Mouse (Mus musculus) kidney, adult 2 months (tissue): ENCODE results near the gene Rpl12. TPM values are rescaled to one million over a fixed set of nuclear protein-coding genes. Genes with fewer than 3 reads are reported as not detected.
"Not testable (repeated sequence)": the region's sequence is repeated elsewhere in the genome, so short reads cannot be mapped to it uniquely, and the experiment has no call there.

Experiments used
- DNase-seq: peaks from one replicate; pipeline ENCODE4 v3.0.0; 2021
- H3K27ac ChIP-seq: fragments of 200-500 bp; 2 replicates; pipeline ENCODE4 v1.5.1; 2012; ENCODE audit warnings: low read depth, low read length, control low read depth, inconsistent platforms; ENCODE audit not compliant: insufficient read depth
- H3K27me3 ChIP-seq: fragments of 200-500 bp; replicated peaks from 2 replicates; pipeline ENCODE4 v1.6.1; 2012; ENCODE audit warnings: mild to moderate bottlenecking, moderate library complexity, low read length, inconsistent platforms; ENCODE audit not compliant: control insufficient read depth, insufficient read depth
- H3K36me3 ChIP-seq: fragments of 200-500 bp; 2 replicates; pipeline ENCODE4 v1.6.1; 2012; ENCODE audit warnings: mild to moderate bottlenecking, moderate library complexity, low read length, inconsistent platforms; ENCODE audit not compliant: control insufficient read depth, insufficient read depth
- H3K4me1 ChIP-seq: fragments of 200-500 bp; 2 replicates; pipeline ENCODE4 v1.6.1; 2011; ENCODE audit warnings: low read length; ENCODE audit not compliant: control insufficient read depth, insufficient read depth
- H3K4me3 ChIP-seq: fragments of 200-500 bp; 2 replicates; pipeline ENCODE4 v1.5.1; 2011; ENCODE audit warnings: mild to moderate bottlenecking, low read depth, low read length, control low read depth; ENCODE audit not compliant: insufficient read depth
- CTCF ChIP-seq: fragments of 200-500 bp; conservative IDR thresholded peaks from 2 replicates; pipeline ENCODE4 v1.5.1; 2011; ENCODE audit warnings: low read depth, mild to moderate bottlenecking, control low read depth, low read length, moderate library complexity, mixed read lengths; ENCODE audit not compliant: insufficient read depth, insufficient read length
- POLR2A ChIP-seq: fragments of 200-500 bp; IDR thresholded peaks from one replicate; pipeline ENCODE4 v1.6.1; 2011; ENCODE audit warnings: low read depth, low read length, control low read depth
- WGBS: fragments of 180-500 bp; shearing (Covaris S2); methylation state at CpG from one replicate; pipeline ENCODE4 v1.1.7; 2018; 5-methylcytosine and 5-hydroxymethylcytosine counted together
- polyA plus RNA-seq: library from polyadenylated mRNA; depleted of rRNA; stranded (reverse); fragments of >200 nt; gene quantifications from 2 replicates; pipeline ENCODE4 v1.2.3, GENCODE M21; 2012; rRNA removed

The Rpl12 gene
- polyA plus RNA-seq, 1 experiment: 270 TPM

- H3K36me3 ChIP-seq: no peaks in the 10 kb centered on the region
- 91% methylated on average over 4 of the region's 4 CpGs for WGBS
- H3K4me1 ChIP-seq: no peaks in the 10 kb centered on the region
- no peak overlapping the region for H3K4me3 ChIP-seq
- DNase-seq: no peak
- no peaks in the 10 kb centered on the region for H3K27me3 ChIP-seq
- no peak for TF ChIP-seq CTCF
- no peak for TF ChIP-seq POLR2A
- H3K27ac ChIP-seq: no peak overlapping the region
These were observed 36.4 kb downstream of the Rpl12 start for GRCm38 (mm10) chr2:32997792-32998191.

GRCm38 (mm10) chr2:32999752-33000151, 38.4 kb downstream of the Rpl12 start:
- Histone ChIP-seq H3K36me3 (no peaks in the 10 kb centered on the region), H3K4me1 (no peaks in the 10 kb centered on the region), H3K27me3 (no peaks in the 10 kb centered on the region), H3K27ac (no peak overlapping the region), H3K4me3 (no peak overlapping the region)
- WGBS: 90% methylated on average over 2 of the region's 2 CpGs
- no peak for DNase-seq
- TF ChIP-seq POLR2A (no peak), CTCF (no peak)

- WGBS: 89% methylated on average over 7 of the region's 7 CpGs
- no peak for TF ChIP-seq CTCF
- no peak for TF ChIP-seq POLR2A
- Histone ChIP-seq H3K4me1 (no peaks in the 10 kb centered on the region), H3K27ac (no peak overlapping the region), H3K4me3 (no peak overlapping the region), H3K36me3 (no peaks in the 10 kb centered on the region), H3K27me3 (no peaks in the 10 kb centered on the region)
- no peak for DNase-seq
These were observed 40.8 kb downstream of the Rpl12 start for GRCm38 (mm10) chr2:33002144-33002543.

DNA sequence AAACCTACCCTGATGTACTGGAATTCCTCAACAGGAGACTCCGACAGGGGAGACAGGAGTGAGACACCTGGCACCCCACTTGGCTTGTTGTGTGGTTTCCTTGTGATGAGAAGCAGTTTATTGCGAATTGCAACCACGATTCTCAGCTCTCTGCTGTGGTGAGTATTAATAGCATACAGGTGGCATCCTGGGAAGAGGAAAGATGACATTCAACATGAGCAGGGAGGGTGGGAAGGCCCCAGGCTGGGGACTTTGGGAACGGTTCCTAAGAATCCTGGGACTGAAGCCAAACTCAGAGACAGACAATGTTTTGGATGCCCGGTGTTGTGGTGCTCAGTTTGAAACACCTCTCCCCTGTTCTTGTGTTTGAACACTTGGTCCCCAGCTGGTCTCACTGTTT, 43.7 kb downstream of the Rpl12 start:
- no peak for DNase-seq
- Histone ChIP-seq H3K36me3 (no peaks in the 10 kb centered on the region), H3K27ac (no peak overlapping the region), H3K27me3 (no peaks in the 10 kb centered on the region), H3K4me3 (no peak overlapping the region), H3K4me1 (no peaks in the 10 kb centered on the region)
- 75% methylated on average over 5 of the region's 5 CpGs for WGBS
- TF ChIP-seq POLR2A: no peak
- no peak for TF ChIP-seq CTCF

DNA sequence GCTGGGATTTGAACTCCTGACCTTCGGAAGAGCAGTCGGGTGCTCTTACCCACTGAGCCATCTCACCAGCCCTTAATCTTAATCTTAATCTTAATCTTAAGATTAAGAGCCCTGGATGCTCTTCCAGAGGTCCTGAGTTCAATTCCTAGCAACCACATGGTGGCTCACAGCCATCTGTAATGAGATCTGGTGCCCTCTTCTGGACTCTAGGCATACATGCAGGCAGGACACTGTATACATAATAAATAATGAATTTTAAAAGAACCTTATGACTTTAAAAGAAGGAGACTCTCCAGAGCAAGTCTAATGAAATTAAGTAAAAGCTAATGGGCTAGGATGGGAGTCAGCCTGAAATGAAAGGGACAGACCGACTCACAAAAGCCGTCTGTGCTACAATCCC, 47.7 kb downstream of the Rpl12 start:
- H3K4me3 ChIP-seq, H3K27me3 ChIP-seq, H3K27ac ChIP-seq, DNase-seq, H3K36me3 ChIP-seq, H3K4me1 ChIP-seq: not testable (repeated sequence)
- WGBS: 89% methylated on average over 4 of the region's 4 CpGs
- peak; percentile 19; the same call in 1 of the 2 replicates for TF ChIP-seq CTCF

DNA sequence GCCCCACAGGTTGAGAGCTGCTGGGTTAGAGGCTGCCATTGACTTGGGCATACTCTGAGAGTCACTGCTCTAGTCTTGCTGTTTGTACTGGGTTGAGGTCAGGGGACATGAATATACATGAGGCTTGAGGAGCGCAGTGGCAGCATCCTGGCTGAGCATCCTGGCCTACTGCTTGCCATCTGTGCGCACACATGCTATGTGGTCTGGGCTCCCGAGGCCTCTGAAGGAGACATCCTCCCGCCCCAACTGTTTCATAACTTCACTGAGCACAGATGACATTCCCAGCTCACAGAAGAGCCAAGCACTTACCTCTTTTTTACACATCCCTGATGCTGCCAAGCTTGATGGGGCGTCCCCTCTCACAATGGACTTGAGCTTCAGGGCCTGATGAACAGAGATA, 53.5 kb downstream of the Rpl12 start:
- WGBS: 92% methylated on average over 5 of the region's 5 CpGs

More for the DNA sequence above, 53.5 kb downstream of the Rpl12 start:
- no peaks in the 10 kb centered on the region for H3K27me3 ChIP-seq
- no peak overlapping the region for H3K27ac ChIP-seq
- no peak overlapping the region for H3K4me3 ChIP-seq
- no peak for DNase-seq
- H3K36me3 ChIP-seq: no peaks in the 10 kb centered on the region
- no peak for TF ChIP-seq CTCF
- TF ChIP-seq POLR2A: no peak
- no peaks in the 10 kb centered on the region for H3K4me1 ChIP-seq

Other genes with a start within 250 kb of the Rpl12 start
- gene Cdk9, start 248.5 kb upstream of the Rpl12 start, polyA plus RNA-seq: 88.3 and 89.2 TPM in 2 replicates
- 28.4 and 30.4 TPM in 2 replicates for gene Sh2d3c, start 240.5 kb upstream of the Rpl12 start, polyA plus RNA-seq
- not detected in 2 replicates for gene 6330409D20Rik, start 220.5 kb upstream of the Rpl12 start, polyA plus RNA-seq
- 72.5 and 93.3 TPM in 2 replicates for gene Tor2a, start 204.3 kb upstream of the Rpl12 start, polyA plus RNA-seq
- 1.1 TPM in 2 replicates for gene Ttc16, start 185.9 kb upstream of the Rpl12 start, polyA plus RNA-seq
- gene Ptrh1, start 185.8 kb upstream of the Rpl12 start, polyA plus RNA-seq: 8.0 and 11.8 TPM in 2 replicates
- gene Cfap157, start 177.1 kb upstream of the Rpl12 start, polyA plus RNA-seq: 0.12 TPM in 1 of 2 replicates, not detected in the other
- 10.2 and 13.2 TPM in 2 replicates for gene Stxbp1, start 114.3 kb upstream of the Rpl12 start, polyA plus RNA-seq
- 32.3 and 33.4 TPM in 2 replicates for gene Fam129b, start 85.4 kb upstream of the Rpl12 start, polyA plus RNA-seq
- 12.0 and 15.5 TPM in 2 replicates for gene Lrsam1, start 55 bp downstream of the Rpl12 start, polyA plus RNA-seq
- gene Slc2a8, start 20.5 kb downstream of the Rpl12 start, polyA plus RNA-seq: 51.1 and 51.9 TPM in 2 replicates
- gene Garnl3, start 170.1 kb downstream of the Rpl12 start, polyA plus RNA-seq: 1.1 and 1.2 TPM in 2 replicates